Mouse (Mus musculus): Measurements from ENCODE around the gene Kcnmb1. TPM values are rescaled to one million over a fixed set of nuclear protein-coding genes. Genes with fewer than 3 reads are reported as not detected.

Kcnmb1 gene
- polyA plus RNA-seq (2015; fragmentation: Nextera tagmentation; extraction: Ambion mirVana) = 1.9 and 2.1 TPM in 2 replicates

DNA sequence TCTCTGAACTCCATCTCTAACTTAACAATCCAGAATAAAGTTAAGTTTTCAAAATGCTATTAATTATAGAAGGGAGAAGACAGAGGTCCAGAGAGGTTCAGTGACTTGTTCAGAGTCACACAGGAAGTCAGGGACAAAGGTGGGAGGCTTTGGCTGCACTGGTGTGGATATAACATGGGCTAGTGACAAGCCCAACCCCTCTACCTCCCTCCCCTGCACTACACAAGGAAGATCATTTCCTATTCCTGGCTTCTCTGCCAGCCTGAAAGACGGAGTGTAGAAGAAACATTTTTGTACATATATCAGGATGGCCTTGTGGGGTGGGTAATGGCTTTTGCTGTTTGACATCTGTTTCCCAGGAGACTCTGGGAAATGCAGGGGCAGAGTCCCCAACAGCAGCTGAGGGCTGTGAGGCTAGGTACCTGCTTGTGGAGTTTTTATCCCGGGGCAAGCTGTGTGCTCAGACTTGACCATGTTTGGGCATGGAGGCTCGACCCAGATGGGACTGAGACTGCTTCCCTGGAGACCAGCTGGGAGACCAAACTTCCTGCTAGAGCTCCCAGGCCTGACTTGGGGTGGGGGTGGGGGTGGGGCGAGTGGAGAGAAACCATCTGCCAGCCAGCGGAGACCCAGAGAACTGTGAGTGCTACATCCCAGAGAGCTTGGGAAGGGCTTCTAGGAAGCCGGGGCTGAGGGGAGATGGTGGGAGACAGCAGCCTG lies at the start of gene Kcnmb1:
Gene Kcnmb1 (plus strand): TSS at position 326 of the 720 bp plus-strand sequence.
- WGBS = 26% methylated on average over 6 of the region's 6 CpGs
- Histone ChIP-seq H3K27me3 (replicated peaks; ENCODE audit: control insufficient read depth, insufficient read depth, low read length) (no peaks in the 10 kb centered on the region), H3K4me3 (ENCODE audit: low read length) (no peak within 1 kb of the TSS), H3K4me2 (ENCODE audit: low read depth, low read length) (no peak within 1 kb of the TSS), H3K9ac (ENCODE audit: low read depth, low read length) (no peak within 1 kb of the TSS), H3K4me1 (ENCODE audit: control insufficient read depth, insufficient read depth, low read length) (0 out of 2 replicates have a peak, but pooled peaks cover 3% of the 10 kb centered on the region), H3K36me3 (ENCODE audit: control insufficient read depth, insufficient read depth, low read length) (no peaks in the 10 kb centered on the region), H3K27ac (ENCODE audit: low read length) (peak within 1 kb of the TSS; percentile 79), H3K9me3 (ENCODE audit: control insufficient read depth, low read length) (no peaks in the 10 kb centered on the region)
- peak; percentile 89 for ATAC-seq

GRCm38 (mm10) chr11:33913061-33913460 lies 49.8 kb upstream of the Kcnmb1 start:
- Histone ChIP-seq H3K9ac (ENCODE audit: low read depth, low read length) (no peak overlapping the region), H3K4me1 (ENCODE audit: control insufficient read depth, insufficient read depth, low read length) (no peaks in the 10 kb centered on the region), H3K27ac (ENCODE audit: low read length) (no peak overlapping the region), H3K9me3 (ENCODE audit: control insufficient read depth, low read length) (no peaks in the 10 kb centered on the region), H3K4me3 (ENCODE audit: low read length) (no peak overlapping the region), H3K27me3 (replicated peaks; ENCODE audit: control insufficient read depth, insufficient read depth, low read length) (no peaks in the 10 kb centered on the region), H3K36me3 (ENCODE audit: control insufficient read depth, insufficient read depth, low read length) (no peaks in the 10 kb centered on the region), H3K4me2 (ENCODE audit: low read depth, low read length) (no peak overlapping the region)
- WGBS = 76% methylated on average over 7 of the region's 7 CpGs
- ATAC-seq = no peak

DNA sequence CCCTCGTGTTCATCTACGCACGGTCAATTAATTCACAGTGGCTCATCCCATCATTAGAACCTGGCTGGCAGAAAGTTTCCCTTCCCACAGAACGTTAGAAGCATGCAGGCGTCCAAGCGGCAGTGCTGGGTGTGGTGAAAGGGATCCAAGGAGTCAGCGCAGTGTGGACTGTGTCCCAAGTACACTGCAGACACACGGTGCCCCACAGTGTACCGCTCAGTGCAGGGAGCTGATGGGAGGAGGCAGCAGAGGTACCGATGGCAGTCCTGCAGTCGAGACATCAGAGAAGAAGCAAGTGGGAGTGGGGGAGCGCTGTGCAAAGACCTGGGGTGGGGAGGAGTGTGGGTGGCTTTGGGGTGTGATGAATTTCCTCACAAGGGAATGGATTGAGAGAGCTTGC lies 48.6 kb upstream of the Kcnmb1 start:
- H3K4me1 ChIP-seq (ENCODE audit: control insufficient read depth, insufficient read depth, low read length) = no peaks in the 10 kb centered on the region
- no peaks in the 10 kb centered on the region for H3K9me3 ChIP-seq (ENCODE audit: control insufficient read depth, low read length)
- H3K27me3 ChIP-seq (replicated peaks; ENCODE audit: control insufficient read depth, insufficient read depth, low read length) = no peaks in the 10 kb centered on the region
- no peak overlapping the region for H3K4me3 ChIP-seq (ENCODE audit: low read length)
- 76% methylated on average over 12 of the region's 12 CpGs for WGBS
- H3K4me2 ChIP-seq (ENCODE audit: low read depth, low read length) = no peak overlapping the region
- H3K9ac ChIP-seq (ENCODE audit: low read depth, low read length) = no peak overlapping the region
- H3K36me3 ChIP-seq (ENCODE audit: control insufficient read depth, insufficient read depth, low read length) = no peaks in the 10 kb centered on the region
- ATAC-seq = no peak
- H3K27ac ChIP-seq (ENCODE audit: low read length) = no peak overlapping the region

DNA sequence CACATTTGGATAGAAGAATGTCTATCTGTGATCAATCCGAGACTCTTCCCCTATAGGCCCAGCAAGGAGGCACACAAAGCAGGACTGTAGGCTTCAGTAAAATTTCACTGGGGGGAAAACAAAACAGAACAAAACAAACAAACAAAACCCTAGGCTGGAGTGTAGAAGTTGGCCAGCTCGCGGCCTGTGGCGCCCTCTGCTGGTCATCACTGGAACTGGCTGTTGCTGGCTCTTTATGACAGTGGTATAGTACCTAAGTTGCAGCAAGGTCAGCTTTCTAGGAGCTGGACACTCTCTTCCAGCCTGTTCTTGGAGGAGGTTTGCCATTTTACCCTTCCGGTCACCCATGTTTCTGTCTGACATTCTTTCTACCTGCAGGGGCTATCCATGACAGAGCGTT lies 45.2 kb upstream of the Kcnmb1 start:
- no peak overlapping the region for H3K4me3 ChIP-seq (ENCODE audit: low read length)
- no peak overlapping the region for H3K9ac ChIP-seq (ENCODE audit: low read depth, low read length)
- WGBS = 23% methylated on average over 6 of the region's 6 CpGs
- H3K4me2 ChIP-seq (ENCODE audit: low read depth, low read length) = no peak overlapping the region
- H3K27me3 ChIP-seq (replicated peaks; ENCODE audit: control insufficient read depth, insufficient read depth, low read length) = no peaks in the 10 kb centered on the region
- ATAC-seq = peak; percentile 59; the same call in 1 of the 2 replicates
- H3K36me3 ChIP-seq (ENCODE audit: control insufficient read depth, insufficient read depth, low read length) = no peaks in the 10 kb centered on the region
- no peak overlapping the region for H3K27ac ChIP-seq (ENCODE audit: low read length)
- no peaks in the 10 kb centered on the region for H3K4me1 ChIP-seq (ENCODE audit: control insufficient read depth, insufficient read depth, low read length)
- no peaks in the 10 kb centered on the region for H3K9me3 ChIP-seq (ENCODE audit: control insufficient read depth, low read length)

DNA sequence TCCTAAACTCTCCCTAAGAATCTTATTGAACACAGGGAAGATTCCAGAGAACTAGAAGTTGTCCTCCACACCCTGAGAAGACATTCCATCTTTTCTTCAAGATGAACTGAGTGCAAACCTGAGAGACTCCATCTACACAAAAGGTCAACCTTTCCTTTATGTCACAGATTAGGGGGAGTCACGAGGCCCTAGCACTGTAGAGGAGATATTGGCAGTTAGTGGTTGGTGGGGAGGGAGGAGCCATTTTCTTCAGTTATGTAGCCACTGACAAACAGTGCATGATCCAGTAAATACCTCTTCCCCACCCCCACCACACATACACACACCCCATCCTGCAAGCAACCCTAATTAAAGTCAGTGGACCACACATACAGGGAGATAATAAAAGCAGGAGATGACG lies 44.4 kb upstream of the Kcnmb1 start:
- Histone ChIP-seq H3K4me3 (ENCODE audit: low read length) (no peak overlapping the region), H3K4me1 (ENCODE audit: control insufficient read depth, insufficient read depth, low read length) (no peaks in the 10 kb centered on the region), H3K27ac (ENCODE audit: low read length) (no peak overlapping the region), H3K27me3 (replicated peaks; ENCODE audit: control insufficient read depth, insufficient read depth, low read length) (no peaks in the 10 kb centered on the region), H3K4me2 (ENCODE audit: low read depth, low read length) (no peak overlapping the region), H3K9me3 (ENCODE audit: control insufficient read depth, low read length) (no peaks in the 10 kb centered on the region), H3K9ac (ENCODE audit: low read depth, low read length) (no peak overlapping the region), H3K36me3 (ENCODE audit: control insufficient read depth, insufficient read depth, low read length) (no peaks in the 10 kb centered on the region)
- no peak for ATAC-seq
- 42% methylated on average over 2 of the region's 2 CpGs for WGBS

- no peak for ATAC-seq
- H3K27me3 ChIP-seq (replicated peaks; ENCODE audit: control insufficient read depth, insufficient read depth, low read length) = no peaks in the 10 kb centered on the region
- 86% methylated on average over 7 of the region's 7 CpGs for WGBS
- no peak overlapping the region for H3K4me3 ChIP-seq (ENCODE audit: low read length)
- H3K4me2 ChIP-seq (ENCODE audit: low read depth, low read length) = no peak overlapping the region
- no peaks in the 10 kb centered on the region for H3K36me3 ChIP-seq (ENCODE audit: control insufficient read depth, insufficient read depth, low read length)
- H3K27ac ChIP-seq (ENCODE audit: low read length) = no peak overlapping the region
- no peak overlapping the region for H3K9ac ChIP-seq (ENCODE audit: low read depth, low read length)
- H3K9me3 ChIP-seq (ENCODE audit: control insufficient read depth, low read length) = no peaks in the 10 kb centered on the region
- H3K4me1 ChIP-seq (ENCODE audit: control insufficient read depth, insufficient read depth, low read length) = no peaks in the 10 kb centered on the region
Measured at GRCm38 (mm10) chr11:33919826-33920225, 43.0 kb upstream of the Kcnmb1 start.

DNA sequence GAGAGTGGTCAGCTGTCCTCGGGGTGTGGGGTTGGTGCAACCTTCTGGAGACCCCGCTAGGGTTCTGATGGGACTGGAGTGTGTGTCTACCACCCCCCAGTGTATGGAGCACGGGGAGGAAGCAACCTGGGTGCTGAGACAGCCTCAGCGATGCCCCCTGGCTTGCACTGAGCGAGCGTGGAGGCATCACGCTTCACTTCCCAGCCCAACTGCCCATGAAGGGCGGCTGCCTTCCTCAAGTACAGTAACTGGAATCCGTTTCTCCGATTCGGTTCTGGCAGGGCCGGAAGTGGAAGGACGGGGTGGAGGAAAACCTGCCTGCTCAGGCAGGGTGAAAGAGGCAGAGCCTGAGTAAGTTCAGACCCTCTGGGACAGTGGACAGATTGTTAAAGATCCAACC lies 41.4 kb upstream of the Kcnmb1 start:
- ATAC-seq = no peak
- H3K27ac ChIP-seq (ENCODE audit: low read length) = no peak overlapping the region
- H3K4me2 ChIP-seq (ENCODE audit: low read depth, low read length) = no peak overlapping the region

GRCm38 (mm10) chr11:33923031-33923430 lies 39.8 kb upstream of the Kcnmb1 start:
- WGBS = 79% methylated on average over 3 of the region's 3 CpGs
- no peak for ATAC-seq
- no peak overlapping the region for H3K27ac ChIP-seq (ENCODE audit: low read length)
- H3K27me3 ChIP-seq (replicated peaks; ENCODE audit: control insufficient read depth, insufficient read depth, low read length) = no peaks in the 10 kb centered on the region
- H3K9ac ChIP-seq (ENCODE audit: low read depth, low read length) = no peak overlapping the region
- H3K4me3 ChIP-seq (ENCODE audit: low read length) = no peak overlapping the region
- H3K36me3 ChIP-seq (ENCODE audit: control insufficient read depth, insufficient read depth, low read length) = no peaks in the 10 kb centered on the region
- no peaks in the 10 kb centered on the region for H3K9me3 ChIP-seq (ENCODE audit: control insufficient read depth, low read length)
- H3K4me1 ChIP-seq (ENCODE audit: control insufficient read depth, insufficient read depth, low read length) = peaks cover 4% of the 10 kb centered on the region; the same call in 1 of the 2 replicates
- no peak overlapping the region for H3K4me2 ChIP-seq (ENCODE audit: low read depth, low read length)

More for the DNA sequence above, 41.4 kb upstream of the Kcnmb1 start:
- no peak overlapping the region for H3K4me3 ChIP-seq (ENCODE audit: low read length)
- no peaks in the 10 kb centered on the region for H3K9me3 ChIP-seq (ENCODE audit: control insufficient read depth, low read length)
- H3K27me3 ChIP-seq (replicated peaks; ENCODE audit: control insufficient read depth, insufficient read depth, low read length) = no peaks in the 10 kb centered on the region
- H3K36me3 ChIP-seq (ENCODE audit: control insufficient read depth, insufficient read depth, low read length) = no peaks in the 10 kb centered on the region
- 80% methylated on average over 13 of the region's 13 CpGs for WGBS
- no peak overlapping the region for H3K9ac ChIP-seq (ENCODE audit: low read depth, low read length)
- H3K4me1 ChIP-seq (ENCODE audit: control insufficient read depth, insufficient read depth, low read length) = no peaks in the 10 kb centered on the region

DNA sequence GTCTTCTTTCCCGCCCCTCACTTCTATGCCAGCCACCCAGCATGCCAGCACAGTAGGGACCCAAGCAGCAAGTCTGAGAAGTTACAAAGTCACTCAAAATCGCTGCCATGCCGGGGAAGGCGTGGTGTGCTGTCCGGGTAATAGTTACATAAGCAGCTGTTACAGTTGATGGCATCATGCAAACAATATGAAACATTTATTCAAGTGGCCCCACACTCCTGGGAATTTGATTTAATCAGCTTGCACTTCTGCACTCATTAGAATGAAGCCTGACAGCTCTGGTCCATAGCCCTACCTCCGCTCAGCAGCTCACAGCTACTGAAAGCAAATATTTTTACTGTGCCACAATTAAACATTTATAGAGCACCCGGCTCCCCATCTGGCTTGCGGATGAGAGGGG lies 37.0 kb upstream of the Kcnmb1 start:
- 0 out of 2 replicates have a peak, but pooled peaks have one; percentile 3 for ATAC-seq
- 64% methylated on average over 8 of the region's 8 CpGs for WGBS
- Histone ChIP-seq H3K4me3 (ENCODE audit: low read length) (no peak overlapping the region), H3K27ac (ENCODE audit: low read length) (no peak overlapping the region), H3K4me1 (ENCODE audit: control insufficient read depth, insufficient read depth, low read length) (peaks cover 8% of the 10 kb centered on the region; the same call in 1 of the 2 replicates), H3K36me3 (ENCODE audit: control insufficient read depth, insufficient read depth, low read length) (no peaks in the 10 kb centered on the region), H3K9me3 (ENCODE audit: control insufficient read depth, low read length) (no peaks in the 10 kb centered on the region), H3K27me3 (replicated peaks; ENCODE audit: control insufficient read depth, insufficient read depth, low read length) (no peaks in the 10 kb centered on the region), H3K9ac (ENCODE audit: low read depth, low read length) (no peak overlapping the region), H3K4me2 (ENCODE audit: low read depth, low read length) (no peak overlapping the region)
